Mouse (Mus musculus): ENCODE results near the gene Gm21974.
"Not testable (repeated sequence)": the region's sequence is repeated elsewhere in the genome, so short reads cannot be mapped to it uniquely, and the experiment has no call there.

DNA sequence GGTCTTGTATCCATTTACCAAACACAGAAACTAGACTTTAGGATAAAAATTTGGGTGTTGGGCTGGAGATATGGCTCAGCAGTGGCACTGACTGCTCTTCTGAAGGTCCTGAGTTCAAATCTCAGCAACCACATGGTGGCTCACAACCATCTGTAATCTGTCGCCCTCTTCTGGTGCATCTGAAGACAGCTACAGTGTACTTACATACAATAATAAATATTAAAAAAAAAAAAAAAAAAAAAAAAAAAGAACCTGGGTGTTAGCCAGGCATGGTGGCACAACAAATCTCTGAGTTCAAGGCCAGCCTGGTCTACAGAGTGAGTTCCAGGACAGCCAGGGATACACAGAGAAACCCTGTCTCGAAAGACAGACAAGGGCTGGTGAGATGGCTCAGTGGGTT is 46.8 kb upstream of the Gm21974 start:
- TF ChIP-seq CTCF (IDR thresholded peaks at IDR 0.05; ENCODE audit: insufficient read depth, low read length); POLR2A (IDR thresholded peaks at IDR 0.05; ENCODE audit: borderline replicate concordance, extremely low read depth, low read depth, low read length): not testable (repeated sequence)
